Mouse (Mus musculus): ENCODE measurements around the gene Dlg1.

DNA sequence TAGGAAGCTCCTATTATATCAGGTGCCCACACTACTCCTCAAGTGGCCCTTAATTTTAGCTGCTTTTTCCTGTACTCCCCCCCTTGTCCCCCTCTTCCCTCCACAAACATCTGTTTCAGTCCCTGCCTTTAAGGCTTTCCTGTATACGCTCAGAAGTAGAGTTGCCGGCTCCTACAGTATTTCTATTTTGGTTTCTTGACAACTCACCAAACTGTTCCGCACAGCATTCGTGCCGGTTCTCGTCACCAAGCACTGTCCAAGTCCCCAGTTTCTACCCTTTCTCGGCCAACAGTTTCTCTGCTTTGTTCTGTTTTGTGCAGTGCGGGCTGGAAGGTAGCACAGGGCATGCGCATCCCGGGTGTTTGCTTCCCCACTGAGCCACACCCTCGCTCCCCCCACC, 245.7 kb downstream of the Dlg1 start:
- no peak for TF ChIP-seq CTCF (IDR thresholded peaks at IDR 0.05; ENCODE audit: control insufficient read depth, insufficient read depth, insufficient read length)
- no peak for TF ChIP-seq FOSL1 (IDR thresholded peaks at IDR 0.05; ENCODE audit: insufficient read depth, low read length, poor library complexity, severe bottlenecking)
- TF ChIP-seq USF1 (IDR thresholded peaks at IDR 0.05; ENCODE audit: low read depth): no peak

Measured in C2C12 (cell line).